Mouse (Mus musculus) heart, embryonic 13.5 days (tissue): ENCODE measurements around the gene Rbak. TPM values are rescaled to one million over a fixed set of nuclear protein-coding genes. Genes with fewer than 3 reads are reported as not detected.
A peak's percentile ranks its signal among the peaks of the same experiment; 100 is the strongest.
"Not testable (repeated sequence)": the region's sequence is repeated elsewhere in the genome, so short reads cannot be mapped to it uniquely, and the experiment has no call there.

ENCODE experiments used
- ATAC-seq: fragments of 200-750 bp; cut with Nextera tagmentation; 2 replicates; pipeline ENCODE4 v1.8.0; 2017; ENCODE audit warnings: moderate TSS enrichment; ENCODE audit not compliant: insufficient number of reproducible peaks, low FRiP score, low TSS enrichment; ENCODE audit errors: extremely low read depth
- H3K27ac ChIP-seq: fragments of 300-500 bp; sonication (generic); replicated peaks from 2 replicates; pipeline ENCODE4 v1.5.1; 2015; ENCODE audit warnings: moderate library complexity, mild to moderate bottlenecking, inconsistent platforms
- H3K27me3 ChIP-seq: fragments of 300-500 bp; sonication (generic); replicated peaks from 2 replicates; pipeline ENCODE4 v1.6.1; 2015; ENCODE audit warnings: mild to moderate bottlenecking, inconsistent platforms
- H3K36me3 ChIP-seq: fragments of 300-500 bp; sonication (generic); 2 replicates; pipeline ENCODE4 v1.6.1; 2015; ENCODE audit warnings: mild to moderate bottlenecking, inconsistent platforms
- H3K4me1 ChIP-seq: fragments of 300-500 bp; sonication (generic); 2 replicates; pipeline ENCODE4 v1.6.1; 2015; ENCODE audit warnings: inconsistent platforms
- H3K4me2 ChIP-seq: fragments of 300-500 bp; sonication (generic); 2 replicates; pipeline ENCODE4 v1.6.1; 2015; ENCODE audit warnings: inconsistent platforms, mild to moderate bottlenecking, moderate library complexity
- H3K4me3 ChIP-seq: fragments of 300-500 bp; sonication (generic); 2 replicates; pipeline ENCODE4 v1.5.1; 2015; ENCODE audit warnings: moderate library complexity, mild to moderate bottlenecking, inconsistent platforms
- H3K9ac ChIP-seq: fragments of 300-500 bp; sonication (generic); 2 replicates; pipeline ENCODE4 v1.6.1; 2015; ENCODE audit warnings: inconsistent platforms, mild to moderate bottlenecking, moderate library complexity
- H3K9me3 ChIP-seq: fragments of 300-500 bp; sonication (generic); 2 replicates; pipeline ENCODE4 v1.6.1; 2016; ENCODE audit warnings: inconsistent platforms
- WGBS: fragments of 180-500 bp; shearing (Covaris S2); methylation state at CpG from one replicate; pipeline ENCODE4 v1.1.7; 2015; ENCODE audit warnings: mixed read lengths; 5-methylcytosine and 5-hydroxymethylcytosine counted together
- polyA plus RNA-seq: library from polyadenylated mRNA; unstranded; fragments of >200 nt; fragmentation: Nextera tagmentation; extraction: Ambion mirVana; gene quantifications from 2 replicates; pipeline ENCODE4 v1.2.1, GENCODE M21; 2015

The Rbak gene
- 7.2 and 7.8 TPM in 2 replicates for polyA plus RNA-seq

DNA sequence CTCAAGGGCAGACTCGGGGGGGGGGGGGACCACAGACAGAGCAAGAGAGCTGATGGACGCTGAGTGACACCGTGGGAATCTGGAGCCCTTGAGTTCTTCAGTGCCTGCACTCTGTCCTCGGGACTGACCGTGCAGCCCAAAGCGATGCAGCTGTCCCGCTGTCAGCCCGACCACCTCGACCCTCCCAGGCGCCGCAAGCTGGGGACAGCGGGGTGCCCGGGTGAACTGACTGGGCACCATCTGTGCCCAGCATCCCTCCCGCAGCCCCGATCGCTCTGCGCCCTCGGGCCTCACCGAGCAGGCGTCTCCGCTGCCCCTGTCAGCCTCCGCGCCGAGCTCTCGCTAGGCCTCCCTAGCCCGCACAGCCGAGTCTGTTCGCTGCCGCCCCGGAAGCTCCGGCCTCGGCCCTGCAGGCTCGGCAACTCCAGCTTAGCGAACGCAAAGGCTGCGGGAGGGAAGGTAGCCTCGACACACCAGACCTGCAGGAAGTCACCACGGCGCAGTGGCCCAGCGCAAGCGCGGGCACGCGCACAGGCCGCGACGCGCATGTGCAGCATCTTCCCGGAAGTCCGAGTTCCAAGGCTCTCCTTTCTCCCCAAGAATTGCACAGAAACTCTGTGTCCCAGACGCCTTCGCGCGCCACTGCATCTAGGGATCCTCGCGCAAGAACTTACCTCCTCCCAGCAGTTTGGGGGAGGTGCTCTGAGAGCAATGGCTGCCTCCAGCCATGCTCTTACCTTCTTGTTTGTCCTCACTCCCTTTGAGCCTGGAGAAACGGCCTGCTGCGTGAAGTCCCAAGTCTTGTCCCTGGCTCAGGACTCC is at the start of gene Rbak, which contains the start of gene Spdye4b:
Gene Rbak, minus strand, starts transcription at position 521 of the 822 bp plus-strand sequence.
Gene Spdye4b, plus strand, starts transcription at position 763 of the 822 bp plus-strand sequence.
- H3K4me3 ChIP-seq, result peak within 1 kb of the TSS; percentile 85
- H3K27ac ChIP-seq, result peak within 1 kb of the TSS; percentile 84

GRCm38 (mm10) chr5:143226790-143227189 is 46.2 kb upstream of the Rbak start, which contains the start of gene Spdye4a:
Gene Spdye4a, minus strand, starts transcription at chr5:143226890.
- Histone ChIP-seq H3K27ac (no peak within 1 kb of the TSS), H3K4me3 (no peak within 1 kb of the TSS), H3K4me1 (no peaks in the 10 kb centered on the region), H3K9ac (no peak within 1 kb of the TSS), H3K4me2 (no peak within 1 kb of the TSS), H3K27me3 (0 out of 2 replicates have a peak, but pooled peaks cover 5% of the 10 kb centered on the region), H3K9me3 (peaks cover 10% of the 10 kb centered on the region; the same call in 1 of the 2 replicates), H3K36me3 (no peaks in the 10 kb centered on the region)
- WGBS, result 74% methylated on average over 3 of the region's 3 CpGs
- ATAC-seq, result no peak

More for the DNA sequence above, at the start of gene Rbak, which contains the start of gene Spdye4b:
- H3K27me3 ChIP-seq, result no peaks in the 10 kb centered on the region
- peak; percentile 71 for ATAC-seq
- H3K36me3 ChIP-seq, result peaks cover 31% of the 10 kb centered on the region
- peaks cover 5% of the 10 kb centered on the region for H3K9me3 ChIP-seq
- H3K4me1 ChIP-seq, result peaks cover 18% of the 10 kb centered on the region
- H3K9ac ChIP-seq, result peak within 1 kb of the TSS; percentile 96
- under 1% methylated on average over 58 of the region's 58 CpGs for WGBS
- H3K4me2 ChIP-seq, result peak within 1 kb of the TSS; percentile 82

DNA sequence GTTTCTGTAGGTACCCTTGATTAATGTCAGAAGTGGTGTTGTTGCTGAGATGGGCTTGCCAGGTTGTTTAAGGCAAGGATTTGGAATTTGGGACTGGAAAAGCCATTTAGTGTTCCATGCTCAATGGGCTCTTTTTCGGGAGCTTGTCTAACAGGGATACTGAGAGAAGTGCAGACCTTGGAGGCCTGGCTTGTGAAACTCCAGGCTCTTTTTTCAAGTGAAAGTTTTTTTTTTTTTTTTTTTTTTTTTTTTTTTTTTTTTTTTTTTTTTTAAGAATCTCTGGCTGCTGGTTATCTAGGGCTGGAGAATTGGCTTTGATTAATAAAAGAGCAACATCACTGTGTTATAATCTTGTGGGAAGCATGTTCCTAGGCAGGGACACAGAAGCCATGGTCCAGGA is 41.7 kb upstream of the Rbak start:
- 56% methylated on average over 1 of the region's 1 CpGs for WGBS
- H3K4me3 ChIP-seq, result no peak overlapping the region
- no peak overlapping the region for H3K27ac ChIP-seq
- no peak overlapping the region for H3K9ac ChIP-seq
- no peak for ATAC-seq
- H3K4me2 ChIP-seq, result no peak overlapping the region
- H3K9me3 ChIP-seq, result no peaks in the 10 kb centered on the region
- no peaks in the 10 kb centered on the region for H3K36me3 ChIP-seq
- H3K4me1 ChIP-seq, result no peaks in the 10 kb centered on the region
- H3K27me3 ChIP-seq, result no peaks in the 10 kb centered on the region

DNA sequence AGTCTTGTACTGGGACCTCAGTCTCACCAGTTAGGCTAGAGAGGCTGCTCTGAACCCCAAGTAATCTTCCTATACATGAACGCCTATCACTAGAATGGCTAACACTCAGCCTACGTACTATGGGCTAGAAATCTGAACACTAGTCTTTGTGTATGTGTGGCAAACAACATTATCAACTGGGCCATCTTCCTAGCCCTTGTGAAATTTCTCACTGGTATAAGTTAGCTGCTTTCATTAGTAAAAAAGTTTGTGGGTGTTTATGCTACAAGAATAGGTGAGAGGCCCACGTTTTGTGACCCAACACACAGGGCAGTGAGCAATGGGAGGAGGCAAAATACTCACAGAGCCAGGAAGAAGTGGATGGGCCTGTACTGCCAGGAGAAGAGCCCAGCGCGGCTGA is 40.4 kb upstream of the Rbak start:
- Histone ChIP-seq H3K9ac (no peak overlapping the region), H3K27ac (no peak overlapping the region), H3K36me3 (no peaks in the 10 kb centered on the region), H3K4me3 (no peak overlapping the region), H3K4me1 (no peaks in the 10 kb centered on the region), H3K9me3 (no peaks in the 10 kb centered on the region), H3K4me2 (no peak overlapping the region), H3K27me3 (no peaks in the 10 kb centered on the region)
- no peak for ATAC-seq
- 74% methylated on average over 5 of the region's 5 CpGs for WGBS

GRCm38 (mm10) chr5:143213832-143214231 is 33.3 kb upstream of the Rbak start:
- peaks cover 3% of the 10 kb centered on the region; the same call in 1 of the 2 replicates for H3K27me3 ChIP-seq
- 85% methylated on average over 2 of the region's 2 CpGs for WGBS
- no peak overlapping the region for H3K9ac ChIP-seq
- H3K36me3 ChIP-seq, result no peaks in the 10 kb centered on the region
- H3K9me3 ChIP-seq, result peaks cover 1% of the 10 kb centered on the region; the same call in 1 of the 2 replicates
- H3K4me2 ChIP-seq, result no peak overlapping the region
- no peak overlapping the region for H3K27ac ChIP-seq
- no peaks in the 10 kb centered on the region for H3K4me1 ChIP-seq
- H3K4me3 ChIP-seq, result no peak overlapping the region
- no peak for ATAC-seq

DNA sequence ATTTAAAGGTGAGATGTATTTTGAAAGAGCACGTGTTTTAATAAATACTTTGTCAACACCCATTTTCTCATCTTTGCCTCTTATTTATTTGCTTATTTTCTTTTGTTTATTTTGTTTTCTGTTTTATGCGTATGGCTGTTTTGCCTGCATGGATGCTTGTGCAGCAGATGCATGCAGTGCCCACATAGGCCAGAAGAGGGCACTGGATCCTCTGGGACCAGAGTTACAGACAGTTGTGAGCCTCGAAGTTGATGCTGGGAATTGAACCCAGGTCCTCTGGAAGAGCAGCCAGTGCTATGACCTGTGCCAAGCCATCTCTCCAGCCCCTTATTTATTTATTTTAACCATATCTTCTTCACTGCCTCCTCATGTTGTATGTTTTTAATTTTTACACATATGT is 24.4 kb upstream of the Rbak start:
- Histone ChIP-seq H3K4me2 (no peak overlapping the region), H3K4me3 (no peak overlapping the region), H3K27me3 (no peaks in the 10 kb centered on the region), H3K36me3 (no peaks in the 10 kb centered on the region), H3K9ac (no peak overlapping the region), H3K4me1 (no peaks in the 10 kb centered on the region), H3K27ac (no peak overlapping the region), H3K9me3 (peaks cover 21% of the 10 kb centered on the region; the same call in 1 of the 2 replicates)
- 67% methylated on average over 3 of the region's 3 CpGs for WGBS
- no peak for ATAC-seq

DNA sequence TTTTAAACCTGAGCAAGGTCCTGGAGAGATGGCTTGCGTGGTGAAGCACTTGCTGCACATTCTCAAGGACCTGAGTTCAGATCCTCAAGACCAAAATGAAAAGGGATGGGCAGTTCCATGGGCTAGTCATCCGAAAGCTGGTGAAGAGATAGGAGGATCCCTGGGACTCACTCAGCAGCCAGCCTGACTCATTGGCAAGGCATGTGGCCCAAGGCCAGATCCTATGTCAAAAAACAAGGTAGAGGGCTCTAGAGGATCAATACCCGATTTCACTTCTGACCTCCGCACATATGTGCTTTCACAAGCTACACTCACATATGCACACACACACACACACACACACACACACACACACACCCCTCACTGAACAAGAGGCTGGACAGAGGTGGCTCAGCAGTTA is 15.9 kb upstream of the Rbak start:
- H3K4me3 ChIP-seq, result no peak overlapping the region
- no peak overlapping the region for H3K4me2 ChIP-seq
- no peak overlapping the region for H3K27ac ChIP-seq
- no peak for ATAC-seq
- H3K4me1 ChIP-seq, result no peaks in the 10 kb centered on the region
- H3K9ac ChIP-seq, result no peak overlapping the region
- no peaks in the 10 kb centered on the region for H3K36me3 ChIP-seq
- H3K9me3 ChIP-seq, result no peaks in the 10 kb centered on the region
- H3K27me3 ChIP-seq, result peaks cover 13% of the 10 kb centered on the region; the same call in 1 of the 2 replicates
- whole genome bisulfite sequencing, result 73% methylated on average over 4 of the region's 4 CpGs

- no peak overlapping the region for H3K4me3 ChIP-seq
- no peak for ATAC-seq
- H3K27me3 ChIP-seq, result peaks cover 15% of the 10 kb centered on the region; the same call in 1 of the 2 replicates
- H3K4me2 ChIP-seq, result no peak overlapping the region
- 71% methylated on average over 2 of the region's 2 CpGs for WGBS
- H3K36me3 ChIP-seq, result no peaks in the 10 kb centered on the region
- no peak overlapping the region for H3K27ac ChIP-seq
- H3K9ac ChIP-seq, result no peak overlapping the region
- no peaks in the 10 kb centered on the region for H3K9me3 ChIP-seq
- H3K4me1 ChIP-seq, result no peaks in the 10 kb centered on the region
Measured at GRCm38 (mm10) chr5:143195166-143195565, 14.6 kb upstream of the Rbak start.

GRCm38 (mm10) chr5:143194747-143195146 is 14.2 kb upstream of the Rbak start:
- H3K4me3 ChIP-seq, H3K27ac ChIP-seq, H3K4me1 ChIP-seq, ATAC-seq, H3K36me3 ChIP-seq, H3K9me3 ChIP-seq, H3K4me2 ChIP-seq, H3K9ac ChIP-seq: not testable (repeated sequence)
- peaks cover 15% of the 10 kb centered on the region; the same call in 1 of the 2 replicates for H3K27me3 ChIP-seq
- 57% methylated on average over 8 of the region's 8 CpGs for WGBS

DNA sequence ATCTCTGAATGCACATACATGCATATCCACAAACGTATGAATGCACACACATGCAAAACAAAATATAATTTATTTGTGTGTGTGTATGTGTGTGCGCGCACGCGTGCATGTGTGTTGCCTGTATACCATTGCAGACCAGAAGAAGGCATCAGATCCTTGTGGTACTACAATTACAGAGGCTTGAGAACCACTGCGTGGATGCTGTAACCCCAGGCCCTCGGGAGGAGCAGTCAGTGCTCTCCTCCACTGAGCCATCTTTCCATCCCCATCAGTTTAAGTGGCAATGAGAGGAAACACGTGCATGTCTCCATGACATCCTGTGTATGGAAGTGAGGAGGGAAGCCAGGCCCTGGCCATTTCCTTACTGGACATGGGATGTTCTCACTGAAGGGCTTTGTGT is 12.2 kb upstream of the Rbak start:
- Histone ChIP-seq H3K36me3 (no peaks in the 10 kb centered on the region), H3K27me3 (peaks cover 15% of the 10 kb centered on the region; the same call in 1 of the 2 replicates), H3K4me3 (no peak overlapping the region), H3K4me2 (no peak overlapping the region), H3K9ac (no peak overlapping the region), H3K27ac (no peak overlapping the region), H3K4me1 (no peaks in the 10 kb centered on the region), H3K9me3 (no peaks in the 10 kb centered on the region)
- ATAC-seq, result no peak
- 85% methylated on average over 8 of the region's 8 CpGs for WGBS

- not testable (repeated sequence) for H3K4me3 ChIP-seq, ATAC-seq
- WGBS, result 71% methylated on average over 1 of the region's 1 CpGs
Measured at GRCm38 (mm10) chr5:143188014-143188413, 7.4 kb upstream of the Rbak start.

More at GRCm38 (mm10) chr5:143188014-143188413, 7.4 kb upstream of the Rbak start:
- not testable (repeated sequence) for H3K9ac ChIP-seq, H3K4me1 ChIP-seq, H3K36me3 ChIP-seq, H3K27ac ChIP-seq, H3K9me3 ChIP-seq, H3K4me2 ChIP-seq, H3K27me3 ChIP-seq
